Mouse (Mus musculus): Measurements from ENCODE around the gene Coq2.

Gene Coq2

DNA sequence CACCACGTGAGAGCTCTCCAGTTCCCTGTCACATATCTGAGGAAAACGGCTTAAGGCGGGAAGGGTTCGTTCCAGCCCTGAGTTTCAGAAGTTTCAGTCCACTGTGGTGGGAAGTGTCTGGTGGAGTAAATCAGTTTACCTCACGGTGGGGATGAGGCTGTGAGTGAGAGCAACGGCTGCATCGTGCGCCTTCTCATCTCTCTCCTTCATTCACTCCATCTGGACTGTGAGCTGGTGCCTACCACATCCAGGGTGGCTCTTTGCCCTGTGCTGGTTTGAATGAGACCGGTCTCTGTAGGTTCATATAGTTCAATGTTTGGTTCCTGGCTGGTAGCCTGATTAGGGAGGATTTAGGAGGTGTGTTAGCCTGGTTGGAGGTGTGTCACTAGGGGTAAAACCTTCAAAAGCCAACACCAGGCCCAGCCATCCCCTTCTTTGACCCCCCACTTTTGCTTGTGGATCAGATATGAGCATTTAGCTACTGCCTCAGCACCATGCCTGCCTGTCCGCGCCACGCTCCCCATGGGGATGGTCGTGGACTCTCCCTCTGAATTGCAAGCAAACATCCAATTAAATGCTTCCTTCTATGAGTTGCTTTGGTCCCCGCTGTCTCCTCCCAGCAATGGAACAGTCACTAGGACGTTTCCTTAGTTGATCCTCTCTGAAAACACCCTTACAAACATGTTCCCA is 55.2 kb downstream of the Coq2 start:
- DNase-seq, result no peak

DNA sequence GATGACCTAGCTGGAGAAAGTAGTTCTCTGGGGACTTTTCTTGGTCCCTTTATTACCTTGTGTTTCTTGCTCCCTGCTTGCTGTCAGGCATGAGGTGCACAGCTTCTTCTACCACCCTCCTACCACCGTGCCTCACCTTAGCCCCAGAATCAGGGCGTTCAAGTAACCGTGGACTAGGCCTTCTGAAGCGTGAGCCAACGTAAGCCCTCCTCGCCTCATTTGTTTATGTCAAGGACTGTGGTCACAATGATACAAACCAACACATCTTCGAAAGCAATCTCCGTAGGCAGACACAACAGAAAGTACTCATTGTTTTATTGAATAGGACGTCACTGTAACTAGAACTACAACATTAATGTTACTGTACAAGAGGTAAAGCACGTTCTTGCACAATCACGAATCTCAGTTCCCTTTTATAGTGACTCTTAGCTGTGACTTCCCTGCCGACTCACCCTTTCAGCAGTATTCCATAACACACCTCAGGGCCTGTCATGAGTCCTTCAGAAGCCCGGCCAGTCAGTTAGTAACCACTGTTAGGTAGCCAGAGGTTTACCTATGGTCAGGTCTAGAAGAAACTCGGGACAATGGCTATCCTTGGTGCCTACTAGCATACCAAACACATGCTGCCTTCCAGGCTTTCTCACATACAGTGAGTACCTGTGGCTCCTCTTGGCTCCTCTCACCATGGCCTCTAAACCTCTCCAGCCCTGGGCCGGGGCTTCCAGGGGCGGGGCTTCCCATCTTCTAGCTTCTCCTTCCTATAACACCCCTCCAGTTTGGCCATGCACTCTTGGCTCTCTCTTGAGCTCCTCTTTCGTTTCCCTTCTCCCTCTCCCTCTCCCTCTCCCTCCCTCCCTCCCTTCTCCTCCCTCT is 60.8 kb downstream of the Coq2 start:
- no peak for DNase-seq

DNA sequence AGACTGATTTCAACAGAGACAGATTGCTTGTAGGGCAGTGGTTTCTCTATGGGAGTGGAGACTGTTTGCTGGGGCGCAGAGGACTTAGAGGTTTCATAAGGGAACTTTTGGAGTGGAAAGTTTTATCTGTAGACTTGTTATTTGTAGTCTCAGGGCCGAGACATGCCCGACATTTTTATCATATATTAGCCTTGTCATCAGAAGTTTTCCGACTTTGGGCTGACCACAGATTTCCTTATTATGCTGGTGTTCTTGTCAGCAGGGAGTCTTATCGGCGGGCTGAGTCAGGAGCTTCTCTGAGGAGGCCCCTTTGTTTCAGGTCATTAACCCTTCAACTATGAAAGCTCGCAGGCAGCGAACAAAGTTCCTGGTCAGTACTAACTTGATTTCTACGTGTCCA is 67.1 kb downstream of the Coq2 start:
- DNase-seq, result no peak

DNA sequence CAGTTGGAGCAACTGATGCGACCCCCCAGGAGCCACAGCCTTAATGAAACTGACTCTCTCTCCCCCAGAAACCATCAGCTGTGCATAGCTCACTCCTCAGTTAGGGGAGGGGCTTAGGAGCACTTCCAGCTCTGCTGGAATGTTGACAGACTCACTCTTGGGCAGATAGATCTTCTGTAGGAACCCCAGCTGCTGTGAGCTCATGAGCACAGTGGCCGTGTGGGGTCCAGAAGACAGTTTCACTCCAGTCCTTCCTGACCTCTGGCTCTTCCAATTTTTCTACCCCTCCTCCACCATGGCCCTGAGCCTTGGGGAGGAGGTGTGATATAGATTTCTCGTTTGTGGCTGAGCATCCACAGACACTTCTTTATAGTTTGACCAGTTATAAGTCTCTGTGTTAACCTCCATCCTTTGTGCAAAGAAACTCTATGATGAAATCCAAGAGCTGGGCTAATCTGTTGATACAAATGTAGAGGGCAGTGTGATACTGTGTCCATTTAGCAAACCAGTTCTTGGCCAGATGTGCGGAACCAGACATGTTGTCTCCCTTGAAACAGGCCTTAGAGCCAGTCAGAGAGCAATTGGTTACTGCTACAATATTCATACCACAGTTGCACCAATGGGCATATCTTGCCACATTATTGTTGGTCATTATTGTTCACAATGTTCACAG is 67.7 kb downstream of the Coq2 start:
- DNase-seq, result no peak

DNA sequence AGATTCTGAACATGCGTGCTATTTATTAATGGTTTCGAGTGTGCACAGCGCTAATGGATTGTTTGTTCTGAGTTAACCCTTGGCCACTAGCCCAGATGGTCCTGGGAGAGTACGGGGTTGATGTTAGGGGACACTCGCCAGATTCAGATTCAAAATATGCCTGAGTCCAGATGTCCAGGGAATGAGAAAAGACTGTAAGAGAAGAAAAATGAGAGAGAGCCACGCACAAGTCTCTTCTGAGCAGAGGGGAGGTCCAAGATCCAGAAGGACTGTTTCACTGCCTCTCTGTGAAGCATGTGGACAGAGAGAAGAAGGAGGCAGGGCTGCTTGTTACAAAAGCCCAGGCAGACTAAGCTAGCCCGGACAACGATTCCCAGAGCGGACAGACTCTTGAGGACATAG is 69.1 kb downstream of the Coq2 start:
- no peak for DNase-seq

Measured in thymus, postnatal 36 days (tissue).